Mouse (Mus musculus): Measurements from ENCODE around the gene Cacng7. TPM values are rescaled to one million over a fixed set of nuclear protein-coding genes. Genes with fewer than 3 reads are reported as not detected.

Cacng7 gene
- polyA plus RNA-seq, 1 experiment from 2014 or later = 2.4 TPM

DNA sequence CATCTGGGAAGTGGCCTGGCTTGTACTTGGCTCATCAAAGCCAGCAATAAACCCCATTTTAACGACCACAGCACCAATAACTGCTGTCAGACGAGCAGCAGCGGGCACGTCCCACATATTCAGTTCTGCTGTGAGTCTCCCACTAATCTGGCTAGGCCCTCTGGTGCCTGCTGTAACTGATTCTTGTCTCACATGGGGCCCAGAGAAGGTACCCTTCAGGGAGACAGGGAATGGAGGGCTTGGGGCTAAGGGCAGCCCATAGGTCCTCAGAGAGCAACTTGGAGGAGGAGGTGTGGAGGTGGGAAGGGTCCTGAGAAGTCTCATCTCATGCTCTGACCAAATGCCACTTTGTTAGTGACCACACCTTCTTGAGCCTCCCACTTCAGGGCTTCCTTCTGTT lies 24.1 kb upstream of the Cacng7 start:
- no peak for DNase-seq (ENCODE audit: low spot score)
- WGBS = 24% methylated on average over 4 of the region's 4 CpGs

DNA sequence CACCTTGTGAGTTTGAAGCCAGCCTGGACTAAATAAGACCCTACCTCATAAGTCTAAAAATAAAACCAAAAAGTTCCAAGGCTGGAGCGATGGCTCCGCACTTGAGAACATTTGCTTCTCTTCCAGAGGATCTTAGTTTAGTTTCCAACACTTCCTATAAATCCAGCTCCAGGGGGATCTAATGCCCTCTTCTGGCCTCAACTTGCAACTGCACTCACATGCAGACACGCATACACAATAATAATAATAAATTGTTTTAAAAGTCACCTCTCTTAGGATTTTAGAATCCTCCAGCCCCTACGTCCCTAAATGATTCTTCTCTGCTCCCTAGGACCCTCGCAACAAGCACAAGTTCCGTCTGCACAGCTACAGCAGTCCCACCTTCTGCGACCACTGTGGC lies 22.5 kb upstream of the Cacng7 start:
- no peak overlapping the region for H3K4me3 ChIP-seq
- WGBS = 96% methylated on average over 7 of the region's 7 CpGs
- no peaks in the 10 kb centered on the region for H3K9me3 ChIP-seq (replicated peaks)
- DNase-seq (ENCODE audit: low spot score) = no peak
- H3K27me3 ChIP-seq (ENCODE audit: low read depth, poor library complexity, severe bottlenecking) = peaks cover 14% of the 10 kb centered on the region
- no peaks in the 10 kb centered on the region for H3K36me3 ChIP-seq
- no peaks in the 10 kb centered on the region for H3K4me1 ChIP-seq
- no peak overlapping the region for H3K27ac ChIP-seq

More for the DNA sequence above, 24.1 kb upstream of the Cacng7 start:
- no peak overlapping the region for H3K27ac ChIP-seq
- no peaks in the 10 kb centered on the region for H3K9me3 ChIP-seq (replicated peaks)
- peaks cover 10% of the 10 kb centered on the region for H3K4me1 ChIP-seq
- no peaks in the 10 kb centered on the region for H3K36me3 ChIP-seq
- peaks cover 30% of the 10 kb centered on the region for H3K27me3 ChIP-seq (ENCODE audit: low read depth, poor library complexity, severe bottlenecking)
- H3K4me3 ChIP-seq = no peak overlapping the region

DNA sequence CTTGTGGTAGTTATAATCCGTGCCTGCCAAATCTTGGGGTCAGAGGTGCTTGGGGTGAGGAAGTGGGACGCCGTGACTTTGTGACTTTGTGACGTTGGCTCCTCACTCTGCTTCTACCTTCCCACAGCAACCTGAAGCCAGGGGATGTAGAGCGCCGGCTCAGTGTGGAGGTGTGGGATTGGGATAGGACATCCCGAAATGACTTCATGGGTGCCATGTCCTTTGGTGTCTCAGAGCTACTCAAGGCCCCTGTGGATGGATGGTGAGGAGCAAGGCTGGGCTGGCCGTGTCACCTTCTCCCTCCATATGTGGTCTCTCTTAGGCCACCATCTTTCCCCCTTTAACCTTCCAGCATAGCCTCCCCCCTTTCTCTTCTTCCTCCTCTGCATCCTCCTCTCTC lies 19.2 kb upstream of the Cacng7 start:
- Histone ChIP-seq H3K27ac (no peak overlapping the region), H3K27me3 (ENCODE audit: low read depth, poor library complexity, severe bottlenecking) (no peaks in the 10 kb centered on the region), H3K36me3 (no peaks in the 10 kb centered on the region), H3K4me3 (no peak overlapping the region), H3K9me3 (replicated peaks) (no peaks in the 10 kb centered on the region), H3K4me1 (peaks cover 10% of the 10 kb centered on the region; the same call in 1 of the 2 replicates)
- no peak for DNase-seq (ENCODE audit: low spot score)
- 89% methylated on average over 8 of the region's 8 CpGs for WGBS

DNA sequence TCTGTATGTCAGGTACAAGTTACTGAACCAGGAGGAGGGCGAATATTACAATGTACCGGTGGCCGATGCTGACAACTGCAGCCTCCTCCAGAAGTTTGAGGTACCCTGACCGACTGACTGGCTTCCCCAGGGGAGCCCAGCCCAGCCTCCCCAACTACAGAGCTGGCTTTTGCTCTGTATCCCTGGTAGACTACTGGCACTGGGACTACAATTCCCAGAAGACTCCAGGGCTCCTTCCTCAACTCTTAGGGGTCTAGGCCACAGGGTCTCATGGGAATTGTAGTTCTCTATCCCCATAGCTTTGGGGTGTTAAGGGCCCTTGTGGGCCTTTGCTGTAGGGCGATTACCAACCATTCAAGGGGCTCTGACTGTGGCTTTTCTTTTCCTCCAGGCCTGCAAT lies 18.6 kb upstream of the Cacng7 start:
- Histone ChIP-seq H3K36me3 (no peaks in the 10 kb centered on the region), H3K27me3 (ENCODE audit: low read depth, poor library complexity, severe bottlenecking) (no peaks in the 10 kb centered on the region), H3K4me3 (no peak overlapping the region), H3K27ac (no peak overlapping the region), H3K9me3 (replicated peaks) (no peaks in the 10 kb centered on the region), H3K4me1 (peaks cover 10% of the 10 kb centered on the region; the same call in 1 of the 2 replicates)
- 60% methylated on average over 5 of the region's 5 CpGs for WGBS
- DNase-seq (ENCODE audit: low spot score) = no peak

DNA sequence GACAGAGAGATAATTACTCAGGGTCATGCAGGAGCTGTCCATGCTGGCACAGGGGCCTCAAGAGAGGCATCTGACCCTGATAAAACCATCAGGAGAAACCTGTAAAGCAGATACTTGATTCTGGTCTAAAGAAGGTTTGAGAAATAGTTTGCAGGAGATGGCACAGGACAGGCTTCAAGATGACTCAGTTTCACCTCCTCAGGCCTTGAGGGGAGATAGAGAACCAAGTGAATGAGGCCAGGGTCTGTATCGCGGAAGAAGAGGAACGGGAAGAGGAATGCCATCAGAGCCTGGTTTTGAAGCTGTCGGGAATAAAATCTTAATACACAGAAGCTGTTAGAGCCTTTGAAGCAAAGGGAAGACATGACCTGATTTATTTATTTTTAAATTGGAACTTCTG lies 15.1 kb upstream of the Cacng7 start:
- WGBS = 32% methylated on average over 4 of the region's 4 CpGs
- no peak for DNase-seq (ENCODE audit: low spot score)
- Histone ChIP-seq H3K27me3 (ENCODE audit: low read depth, poor library complexity, severe bottlenecking) (no peaks in the 10 kb centered on the region), H3K9me3 (replicated peaks) (no peaks in the 10 kb centered on the region), H3K4me1 (peaks cover 10% of the 10 kb centered on the region; the same call in 1 of the 2 replicates), H3K4me3 (no peak overlapping the region), H3K27ac (no peak overlapping the region), H3K36me3 (no peaks in the 10 kb centered on the region)

DNA sequence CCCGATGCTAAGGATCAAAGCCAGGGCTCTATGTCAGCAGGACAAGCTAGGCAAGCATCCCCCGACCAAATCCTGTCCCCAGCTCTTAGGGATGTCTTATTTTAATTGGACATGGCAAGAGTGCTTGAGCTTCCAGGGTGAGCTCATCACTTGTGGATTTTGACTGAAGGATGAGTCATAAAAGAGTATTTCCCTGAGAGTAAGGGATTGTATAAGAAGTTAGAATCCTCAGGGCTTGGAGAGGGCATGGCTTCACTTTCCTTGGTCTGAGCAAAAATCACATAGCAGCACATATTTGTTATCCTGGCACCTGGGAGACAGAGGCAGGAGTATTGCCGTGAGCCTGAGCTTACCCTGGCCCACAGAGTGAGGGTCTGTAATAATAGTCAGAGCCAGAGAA lies 11.9 kb upstream of the Cacng7 start:
- peaks cover 10% of the 10 kb centered on the region; the same call in 1 of the 2 replicates for H3K4me1 ChIP-seq
- no peaks in the 10 kb centered on the region for H3K9me3 ChIP-seq (replicated peaks)
- H3K4me3 ChIP-seq = no peak overlapping the region
- no peaks in the 10 kb centered on the region for H3K27me3 ChIP-seq (ENCODE audit: low read depth, poor library complexity, severe bottlenecking)
- WGBS = 72% methylated on average over 3 of the region's 3 CpGs
- H3K27ac ChIP-seq = no peak overlapping the region
- H3K36me3 ChIP-seq = no peaks in the 10 kb centered on the region
- no peak for DNase-seq (ENCODE audit: low spot score)

DNA sequence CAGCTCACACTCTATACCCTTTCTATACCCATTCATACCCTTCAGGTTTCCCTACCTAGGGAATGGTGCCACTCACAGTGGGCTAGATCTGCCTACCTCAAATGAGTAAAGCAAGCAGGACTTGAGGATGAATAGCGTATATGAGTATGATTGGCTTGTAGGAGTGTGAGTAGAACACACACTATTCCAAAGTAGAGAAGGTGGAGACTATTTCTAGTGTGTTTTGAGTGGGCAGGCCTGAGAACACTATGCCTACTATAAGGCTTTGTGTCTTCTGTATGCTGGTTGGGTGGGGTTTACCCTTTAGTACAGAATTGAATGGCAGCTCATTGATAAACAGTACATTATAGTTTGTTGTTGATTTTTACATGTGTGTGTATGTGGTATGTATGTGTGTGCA lies 8.9 kb upstream of the Cacng7 start:
- no peak overlapping the region for H3K4me3 ChIP-seq
- DNase-seq (ENCODE audit: low spot score) = no peak
- 90% methylated on average over 1 of the region's 1 CpGs for WGBS
- no peak overlapping the region for H3K27ac ChIP-seq
- no peaks in the 10 kb centered on the region for H3K4me1 ChIP-seq
- no peaks in the 10 kb centered on the region for H3K36me3 ChIP-seq
- no peaks in the 10 kb centered on the region for H3K27me3 ChIP-seq (ENCODE audit: low read depth, poor library complexity, severe bottlenecking)
- H3K9me3 ChIP-seq (replicated peaks) = no peaks in the 10 kb centered on the region

DNA sequence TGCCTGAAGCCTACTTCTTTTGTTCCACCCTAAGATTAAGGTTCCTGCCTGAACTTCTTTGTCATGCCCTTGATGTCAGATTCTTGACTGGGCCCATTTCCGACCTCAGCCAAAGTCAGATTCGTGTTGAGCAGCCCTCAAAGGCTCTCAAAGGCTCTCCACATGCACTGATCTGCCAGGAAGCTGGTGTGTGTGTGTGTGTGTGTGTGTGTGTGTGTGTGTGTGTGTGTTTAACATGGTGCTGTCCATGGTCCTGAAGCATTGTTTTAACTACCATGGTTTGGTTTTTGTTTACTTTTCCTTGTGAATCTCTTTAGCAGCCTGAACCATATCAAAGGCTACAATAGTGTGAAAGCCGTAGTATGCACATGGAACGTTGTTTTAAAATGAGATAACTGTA lies 4.8 kb upstream of the Cacng7 start:
- peak; percentile 38 for DNase-seq (ENCODE audit: low spot score)
- 76% methylated on average over 4 of the region's 4 CpGs for WGBS

DNA sequence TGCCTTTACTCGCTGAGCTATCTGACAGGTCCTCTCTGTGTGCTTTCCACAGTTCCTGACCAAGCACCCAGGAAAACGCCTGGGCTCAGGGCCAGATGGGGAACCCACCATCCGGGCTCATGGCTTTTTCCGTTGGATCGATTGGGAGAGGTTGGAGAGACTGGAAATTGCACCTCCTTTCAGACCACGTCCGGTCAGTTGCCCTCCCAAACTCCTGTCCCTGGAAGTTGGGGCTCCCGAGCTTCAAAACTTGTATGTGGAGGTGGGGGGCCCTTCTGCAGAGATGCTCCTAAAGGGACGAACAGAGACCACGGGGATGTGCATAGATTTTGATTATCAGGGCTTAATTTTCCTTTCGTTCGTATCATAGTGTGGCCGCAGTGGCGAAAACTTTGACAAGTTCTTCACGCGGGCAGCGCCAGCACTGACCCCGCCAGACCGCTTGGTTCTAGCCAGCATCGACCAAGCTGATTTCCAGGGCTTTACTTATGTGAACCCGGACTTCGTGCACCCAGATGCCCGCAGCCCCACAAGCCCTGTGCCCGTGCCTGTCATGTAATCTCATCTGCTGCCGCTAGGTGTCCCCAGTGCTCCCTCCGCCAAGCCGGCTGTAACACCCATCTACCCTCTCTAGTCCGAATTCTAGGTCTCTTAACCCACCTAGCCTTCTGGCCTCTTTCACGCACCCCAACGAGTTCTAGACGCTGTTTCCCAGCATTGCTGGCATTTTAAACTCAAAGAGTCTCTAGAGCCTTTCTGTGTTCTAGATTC lies 2.8 kb upstream of the Cacng7 start:
- 20% methylated on average over 31 of the region's 31 CpGs for WGBS
- Histone ChIP-seq H3K4me3 (no peak overlapping the region), H3K27me3 (ENCODE audit: low read depth, poor library complexity, severe bottlenecking) (peaks cover 7% of the 10 kb centered on the region; the same call in 1 of the 2 replicates), H3K4me1 (peaks cover 28% of the 10 kb centered on the region), H3K9me3 (replicated peaks) (no peaks in the 10 kb centered on the region), H3K27ac (no peak overlapping the region), H3K36me3 (no peaks in the 10 kb centered on the region)
- DNase-seq (ENCODE audit: low spot score) = peak; percentile 87

More for the DNA sequence above, 4.8 kb upstream of the Cacng7 start:
- Histone ChIP-seq H3K4me1 (peaks cover 19% of the 10 kb centered on the region), H3K9me3 (replicated peaks) (no peaks in the 10 kb centered on the region), H3K27me3 (ENCODE audit: low read depth, poor library complexity, severe bottlenecking) (peaks cover 7% of the 10 kb centered on the region; the same call in 1 of the 2 replicates), H3K4me3 (no peak overlapping the region), H3K27ac (no peak overlapping the region), H3K36me3 (no peaks in the 10 kb centered on the region)

DNA sequence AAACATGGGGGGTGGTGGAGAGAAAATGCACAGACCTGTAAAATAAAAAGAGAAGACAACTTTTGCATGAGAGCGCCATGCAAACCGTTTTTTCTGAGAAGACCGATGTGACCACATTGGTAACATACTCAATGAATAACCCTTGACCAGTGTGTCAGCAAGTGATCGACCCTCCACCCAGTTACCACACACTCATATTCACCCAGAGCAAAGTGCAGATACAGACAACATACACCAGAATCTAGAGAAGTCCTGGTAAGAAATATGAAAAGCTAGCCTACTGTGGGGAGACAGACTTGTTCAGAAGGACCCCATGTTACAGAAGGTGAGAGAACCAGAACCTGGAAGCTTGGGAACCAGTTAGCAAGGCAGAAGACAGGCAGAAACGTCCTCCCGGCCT lies 1.6 kb upstream of the Cacng7 start:
- Histone ChIP-seq H3K9me3 (replicated peaks) (no peaks in the 10 kb centered on the region), H3K4me3 (peak overlapping the region; percentile 84), H3K27ac (0 out of 2 replicates have a peak overlapping the region, but pooled peaks have one; percentile 94), H3K36me3 (no peaks in the 10 kb centered on the region), H3K4me1 (peaks cover 28% of the 10 kb centered on the region), H3K27me3 (ENCODE audit: low read depth, poor library complexity, severe bottlenecking) (peaks cover 7% of the 10 kb centered on the region; the same call in 1 of the 2 replicates)
- 48% methylated on average over 6 of the region's 6 CpGs for WGBS
- no peak for DNase-seq (ENCODE audit: low spot score)

DNA sequence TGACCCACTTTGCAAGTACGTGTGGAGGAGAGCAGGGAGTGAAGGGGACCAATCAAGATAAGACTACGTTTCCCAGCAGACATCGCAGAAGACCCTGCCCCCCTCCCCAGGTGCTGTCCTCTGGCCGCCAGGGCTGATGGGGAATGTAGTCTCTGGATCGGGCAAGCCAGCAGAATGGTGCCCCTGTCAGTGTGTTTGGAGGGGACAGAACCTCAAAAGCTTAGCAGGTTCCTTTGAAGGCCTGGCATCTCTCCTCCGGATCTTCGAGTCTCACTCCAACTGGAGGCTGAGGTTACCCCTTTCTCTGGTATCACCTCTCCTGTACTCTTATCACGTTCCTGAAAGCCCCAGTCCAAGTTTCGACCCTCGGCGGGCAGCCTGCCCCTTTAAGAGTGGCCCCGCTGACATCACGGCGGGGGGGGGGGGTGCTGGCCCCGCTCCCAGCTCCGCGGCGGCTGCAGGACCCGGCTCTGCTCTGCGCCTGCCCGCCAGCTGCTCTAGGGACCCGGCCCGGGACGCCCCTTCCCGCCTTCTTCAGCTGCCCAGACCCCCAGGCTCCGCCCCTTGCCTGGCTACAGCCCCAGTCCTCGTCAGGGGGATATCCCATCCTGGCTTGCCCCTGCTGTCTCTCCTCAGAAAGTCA lies 1.1 kb upstream of the Cacng7 start:
- Histone ChIP-seq H3K4me3 (peak overlapping the region; percentile 84), H3K27me3 (ENCODE audit: low read depth, poor library complexity, severe bottlenecking) (peaks cover 7% of the 10 kb centered on the region; the same call in 1 of the 2 replicates), H3K9me3 (replicated peaks) (no peaks in the 10 kb centered on the region), H3K36me3 (peaks cover 4% of the 10 kb centered on the region; the same call in 1 of the 2 replicates), H3K27ac (peak overlapping the region; percentile 94), H3K4me1 (peaks cover 28% of the 10 kb centered on the region)
- WGBS = under 1% methylated on average over 27 of the region's 27 CpGs
- peak; percentile 87 for DNase-seq (ENCODE audit: low spot score)

DNA sequence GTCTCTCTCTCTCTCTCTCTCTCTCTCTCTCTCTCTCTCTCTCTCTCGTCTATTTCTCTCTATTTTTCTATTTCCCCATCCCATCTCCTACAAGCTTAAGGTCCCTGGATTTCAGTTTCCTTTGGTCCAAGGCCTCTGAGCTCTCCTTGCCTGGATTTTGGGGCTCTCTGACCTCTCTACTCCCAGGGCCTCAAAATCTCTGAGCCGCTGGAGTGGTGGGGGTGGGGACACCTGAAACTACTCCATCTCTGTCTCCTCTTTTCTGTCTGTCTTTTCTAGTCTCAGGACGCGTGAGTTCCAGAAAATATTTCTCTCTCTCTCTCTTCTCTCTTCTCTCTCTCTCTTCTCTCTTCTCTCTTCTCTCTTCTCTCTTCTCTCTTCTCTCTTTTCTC lies 535 bp upstream of the Cacng7 start:
- peak overlapping the region; percentile 84 for H3K4me3 ChIP-seq
- H3K27ac ChIP-seq = peak overlapping the region; percentile 94
- peaks cover 7% of the 10 kb centered on the region; the same call in 1 of the 2 replicates for H3K27me3 ChIP-seq (ENCODE audit: low read depth, poor library complexity, severe bottlenecking)
- peaks cover 5% of the 10 kb centered on the region; the same call in 1 of the 2 replicates for H3K36me3 ChIP-seq
- peaks cover 28% of the 10 kb centered on the region for H3K4me1 ChIP-seq
- 1% methylated on average over 4 of the region's 4 CpGs for WGBS
- H3K9me3 ChIP-seq (replicated peaks) = no peaks in the 10 kb centered on the region
- peak; percentile 34 for DNase-seq (ENCODE audit: low spot score)

DNA sequence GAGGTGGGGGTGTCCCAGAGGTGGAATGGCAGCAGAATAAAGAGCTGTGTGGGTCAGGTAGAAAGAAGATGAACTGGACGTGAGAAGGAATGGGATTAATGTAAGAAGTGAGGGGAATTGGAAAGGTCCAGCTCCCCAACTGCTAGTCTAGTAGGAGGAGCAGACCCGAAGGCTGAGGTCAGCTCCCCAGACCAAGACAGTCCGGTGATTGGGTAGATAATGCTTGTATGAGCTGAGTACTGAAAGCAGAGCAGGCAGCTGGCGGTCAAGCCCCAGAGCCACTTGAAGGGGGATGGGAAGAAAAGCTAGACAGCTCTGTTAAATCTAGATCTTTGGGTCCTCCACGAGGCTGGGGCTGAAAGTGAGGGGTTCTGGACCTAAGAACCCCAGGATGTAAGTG lies 787 bp downstream of the Cacng7 start:
- peaks cover 28% of the 10 kb centered on the region for H3K4me1 ChIP-seq
- peak overlapping the region; percentile 84 for H3K4me3 ChIP-seq
- H3K36me3 ChIP-seq = peaks cover 12% of the 10 kb centered on the region
- H3K27ac ChIP-seq = peak overlapping the region; percentile 94
- H3K9me3 ChIP-seq (replicated peaks) = no peaks in the 10 kb centered on the region
- 8% methylated on average over 5 of the region's 5 CpGs for WGBS
- DNase-seq (ENCODE audit: low spot score) = no peak
- H3K27me3 ChIP-seq (ENCODE audit: low read depth, poor library complexity, severe bottlenecking) = peaks cover 7% of the 10 kb centered on the region; the same call in 1 of the 2 replicates

Data from limb, embryonic 10.5 days (tissue).